Mouse (Mus musculus): ENCODE data around the gene Vmn1r200. TPM values are rescaled to one million over a fixed set of nuclear protein-coding genes. Genes with fewer than 3 reads are reported as not detected.
A peak's percentile ranks its signal among the peaks of the same experiment; 100 is the strongest.
"Not testable (repeated sequence)": the region's sequence is repeated elsewhere in the genome, so short reads cannot be mapped to it uniquely, and the experiment has no call there.

Vmn1r200 gene
- not detected in 2 replicates for polyA plus RNA-seq (2014; fragmentation: Nextera tagmentation; extraction: Ambion mirVana)

DNA sequence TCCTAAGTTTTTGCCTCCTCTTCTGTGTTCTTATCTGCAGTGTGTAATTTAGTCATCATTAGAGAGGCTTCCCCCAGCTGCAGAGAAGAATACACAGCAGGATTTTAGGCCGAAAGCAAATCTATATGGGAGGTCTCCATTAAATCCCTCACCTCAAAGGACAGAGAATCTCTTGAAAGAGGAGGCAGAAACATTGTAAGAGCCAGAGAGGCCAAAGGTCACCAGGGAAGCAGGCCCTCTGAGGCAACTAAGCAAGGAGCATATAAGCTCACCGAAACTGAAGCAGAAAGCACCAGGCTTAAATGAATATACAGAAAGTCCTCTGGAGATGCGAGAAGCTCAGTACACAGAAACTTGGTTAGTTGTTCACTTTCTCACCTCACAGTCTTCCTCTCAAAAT lies at the start of gene Vmn1r200:
Gene Vmn1r200, plus strand, starts transcription at position 301 of the 400 bp plus-strand sequence.
- no peak within 1 kb of the TSS for H3K4me3 ChIP-seq (ENCODE audit: low read depth, low read length)
- H3K27me3 ChIP-seq (ENCODE audit: insufficient read depth, low read length): no peaks in the 10 kb centered on the region
- H3K4me2 ChIP-seq: no peak within 1 kb of the TSS
- no peaks in the 10 kb centered on the region for H3K9me3 ChIP-seq (ENCODE audit: low read depth, low read length)
- WGBS: 64% methylated on average over 3 of the region's 3 CpGs
- H3K36me3 ChIP-seq (ENCODE audit: insufficient read depth): no peaks in the 10 kb centered on the region
- no peak for DNase-seq
- no peak for ATAC-seq (ENCODE audit: insufficient read depth)
- H3K9ac ChIP-seq: no peak within 1 kb of the TSS
- no peaks in the 10 kb centered on the region for H3K4me1 ChIP-seq (ENCODE audit: insufficient read depth)
- no peak for TF ChIP-seq CTCF (IDR thresholded peaks at IDR 0.05; ENCODE audit: low read depth)
- no peak within 1 kb of the TSS for H3K27ac ChIP-seq (ENCODE audit: low read depth)

DNA sequence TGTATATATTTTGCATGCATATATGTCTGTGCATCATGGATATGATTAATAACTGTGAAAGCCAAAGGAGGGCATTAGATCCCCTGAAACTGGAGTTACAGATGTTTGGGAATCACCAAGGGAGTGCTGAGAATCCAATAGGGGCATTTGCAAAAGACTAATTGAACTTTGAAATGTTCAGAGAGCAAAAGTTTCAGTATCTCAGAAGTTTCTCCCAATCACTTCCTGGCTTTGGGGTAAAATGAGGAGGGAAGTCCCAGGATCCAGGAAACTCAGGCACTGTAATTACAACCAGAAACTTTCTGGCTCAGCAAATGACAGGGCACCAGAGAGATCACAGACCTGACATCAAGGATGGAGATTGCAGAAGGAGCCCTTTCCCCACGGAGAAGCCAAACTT lies 40.1 kb upstream of the Vmn1r200 start, which contains the start of gene Vmn1r198:
Gene Vmn1r198, plus strand, starts transcription at position 301 of the 400 bp plus-strand sequence.
- ATAC-seq (ENCODE audit: insufficient read depth): no peak
- 26% methylated on average over 1 of the region's 1 CpGs for WGBS
- TF ChIP-seq CTCF (IDR thresholded peaks at IDR 0.05; ENCODE audit: low read depth): no peak

DNA sequence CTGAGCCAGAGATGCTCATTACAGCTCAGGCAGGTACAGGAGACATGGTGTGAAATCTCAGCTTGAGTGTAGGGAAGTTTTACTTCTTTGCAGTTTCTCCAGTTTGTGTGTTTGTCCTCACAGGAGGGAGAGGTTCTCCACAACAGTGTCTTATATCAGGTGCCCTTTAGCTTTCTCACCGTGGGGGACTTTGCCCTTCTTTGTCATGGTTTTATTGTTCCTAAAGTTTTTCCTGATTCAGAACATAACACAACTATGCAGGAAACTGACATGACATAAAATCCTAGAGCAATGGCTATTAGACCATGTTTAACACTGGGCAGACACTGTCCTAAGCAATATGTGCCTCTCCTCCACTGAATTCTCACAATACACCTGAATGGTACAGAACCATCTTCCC lies 39.4 kb upstream of the Vmn1r200 start:
- Histone ChIP-seq H3K4me2 (no peak overlapping the region), H3K4me1 (ENCODE audit: insufficient read depth) (no peaks in the 10 kb centered on the region), H3K4me3 (ENCODE audit: low read depth, low read length) (no peak overlapping the region), H3K27ac (ENCODE audit: low read depth) (no peak overlapping the region), H3K9me3 (ENCODE audit: low read depth, low read length) (no peaks in the 10 kb centered on the region), H3K9ac (no peak overlapping the region), H3K36me3 (ENCODE audit: insufficient read depth) (no peaks in the 10 kb centered on the region), H3K27me3 (ENCODE audit: insufficient read depth, low read length) (no peaks in the 10 kb centered on the region)
- ATAC-seq (ENCODE audit: insufficient read depth): no peak
- no peak for DNase-seq
- 77% methylated on average over 1 of the region's 1 CpGs for WGBS
- no peak for TF ChIP-seq CTCF (IDR thresholded peaks at IDR 0.05; ENCODE audit: low read depth)

More for the DNA sequence above, 40.1 kb upstream of the Vmn1r200 start, which contains the start of gene Vmn1r198:
- no peak within 1 kb of the TSS for H3K4me2 ChIP-seq
- no peak for DNase-seq
- no peaks in the 10 kb centered on the region for H3K27me3 ChIP-seq (ENCODE audit: insufficient read depth, low read length)
- no peaks in the 10 kb centered on the region for H3K9me3 ChIP-seq (ENCODE audit: low read depth, low read length)
- no peak within 1 kb of the TSS for H3K4me3 ChIP-seq (ENCODE audit: low read depth, low read length)
- H3K36me3 ChIP-seq (ENCODE audit: insufficient read depth): no peaks in the 10 kb centered on the region
- no peak within 1 kb of the TSS for H3K27ac ChIP-seq (ENCODE audit: low read depth)
- no peak within 1 kb of the TSS for H3K9ac ChIP-seq
- no peaks in the 10 kb centered on the region for H3K4me1 ChIP-seq (ENCODE audit: insufficient read depth)

DNA sequence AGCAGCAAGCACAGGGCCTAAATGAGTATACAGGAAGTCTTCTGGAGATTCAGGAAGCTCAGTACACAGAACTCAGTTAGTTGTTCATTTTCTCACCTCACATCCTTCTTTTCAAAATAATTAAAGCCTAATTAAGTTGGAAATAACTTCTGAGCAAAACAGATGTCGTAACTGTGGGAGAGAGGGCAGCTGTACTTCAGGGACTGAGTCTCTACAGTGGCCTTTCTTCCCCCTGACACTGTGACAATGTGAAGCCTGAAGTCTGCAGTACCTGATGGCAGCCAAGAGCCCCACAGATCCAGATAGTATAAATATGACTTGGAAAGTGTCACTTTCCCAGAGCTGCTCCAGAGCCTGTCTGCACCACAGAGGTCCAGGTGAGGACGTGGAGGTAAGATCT lies 10.7 kb upstream of the Vmn1r200 start, which contains the start of gene Vmn1r199:
Gene Vmn1r199, plus strand, starts transcription at position 301 of the 400 bp plus-strand sequence.
- 74% methylated on average over 2 of the region's 2 CpGs for WGBS

DNA sequence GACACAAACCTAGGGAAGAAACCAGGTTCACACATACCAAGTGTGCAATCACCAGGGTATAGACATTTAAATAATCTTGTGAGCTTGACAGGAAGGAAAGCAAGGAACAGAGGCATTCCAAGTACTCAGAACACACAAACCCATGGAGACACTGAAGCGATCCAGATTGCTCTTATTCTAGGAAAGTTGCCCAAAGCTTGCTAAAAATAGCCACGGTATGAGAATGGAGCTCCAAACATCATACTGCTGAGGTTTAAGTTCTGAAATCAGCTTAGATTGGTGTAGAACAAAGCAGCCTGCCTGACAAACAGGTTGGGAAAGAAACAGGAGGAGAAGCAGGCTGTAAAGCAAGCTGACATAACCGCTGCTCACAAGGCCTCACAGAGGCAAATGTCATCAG lies 9.0 kb upstream of the Vmn1r200 start:
- ATAC-seq (ENCODE audit: insufficient read depth): not testable (repeated sequence)

More for the DNA sequence above, 10.7 kb upstream of the Vmn1r200 start, which contains the start of gene Vmn1r199:
- Histone ChIP-seq H3K36me3 (ENCODE audit: insufficient read depth) (no peaks in the 10 kb centered on the region), H3K9ac (no peak within 1 kb of the TSS), H3K4me3 (ENCODE audit: low read depth, low read length) (no peak within 1 kb of the TSS), H3K27me3 (ENCODE audit: insufficient read depth, low read length) (no peaks in the 10 kb centered on the region), H3K4me2 (no peak within 1 kb of the TSS), H3K4me1 (ENCODE audit: insufficient read depth) (no peaks in the 10 kb centered on the region), H3K27ac (ENCODE audit: low read depth) (no peak within 1 kb of the TSS), H3K9me3 (ENCODE audit: low read depth, low read length) (no peaks in the 10 kb centered on the region)
- DNase-seq (no peak), ATAC-seq (ENCODE audit: insufficient read depth) (no peak)
- no peak for TF ChIP-seq CTCF (IDR thresholded peaks at IDR 0.05; ENCODE audit: low read depth)

DNA sequence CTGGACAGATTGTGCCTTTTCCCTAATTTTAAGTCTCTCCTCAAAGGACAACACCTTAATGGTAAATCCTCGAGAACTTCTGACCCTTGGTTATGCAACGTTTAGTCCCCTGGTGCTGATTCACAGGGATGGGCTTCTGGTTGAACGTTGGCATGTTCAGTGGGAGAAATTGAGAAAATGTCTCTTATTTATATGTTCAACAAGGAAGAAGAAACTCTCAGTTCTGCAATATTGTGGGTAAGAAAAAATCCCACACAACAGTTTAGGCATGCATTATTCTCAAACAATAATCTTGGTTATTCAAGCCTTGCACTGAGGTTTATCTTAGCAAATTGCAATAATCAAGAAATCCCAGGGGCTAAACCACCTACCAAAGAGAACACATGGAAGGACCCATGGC lies 6.8 kb upstream of the Vmn1r200 start:
- Histone ChIP-seq H3K9ac (no peak overlapping the region), H3K36me3 (ENCODE audit: insufficient read depth) (no peaks in the 10 kb centered on the region), H3K9me3 (ENCODE audit: low read depth, low read length) (no peaks in the 10 kb centered on the region), H3K4me3 (ENCODE audit: low read depth, low read length) (no peak overlapping the region), H3K4me1 (ENCODE audit: insufficient read depth) (no peaks in the 10 kb centered on the region), H3K4me2 (no peak overlapping the region), H3K27me3 (ENCODE audit: insufficient read depth, low read length) (no peaks in the 10 kb centered on the region), H3K27ac (ENCODE audit: low read depth) (no peak overlapping the region)
- TF ChIP-seq CTCF (IDR thresholded peaks at IDR 0.05; ENCODE audit: low read depth): no peak
- no peak for DNase-seq
- WGBS: 66% methylated on average over 3 of the region's 3 CpGs
- ATAC-seq (ENCODE audit: insufficient read depth): no peak

More for the DNA sequence above, 9.0 kb upstream of the Vmn1r200 start:
- not testable (repeated sequence) for H3K4me2 ChIP-seq; H3K4me3 ChIP-seq (ENCODE audit: low read depth, low read length); H3K4me1 ChIP-seq (ENCODE audit: insufficient read depth); H3K36me3 ChIP-seq (ENCODE audit: insufficient read depth); H3K9ac ChIP-seq; H3K27me3 ChIP-seq (ENCODE audit: insufficient read depth, low read length); H3K27ac ChIP-seq (ENCODE audit: low read depth); H3K9me3 ChIP-seq (ENCODE audit: low read depth, low read length)
- WGBS: 63% methylated on average over 3 of the region's 3 CpGs
- DNase-seq: peak; percentile 4

DNA sequence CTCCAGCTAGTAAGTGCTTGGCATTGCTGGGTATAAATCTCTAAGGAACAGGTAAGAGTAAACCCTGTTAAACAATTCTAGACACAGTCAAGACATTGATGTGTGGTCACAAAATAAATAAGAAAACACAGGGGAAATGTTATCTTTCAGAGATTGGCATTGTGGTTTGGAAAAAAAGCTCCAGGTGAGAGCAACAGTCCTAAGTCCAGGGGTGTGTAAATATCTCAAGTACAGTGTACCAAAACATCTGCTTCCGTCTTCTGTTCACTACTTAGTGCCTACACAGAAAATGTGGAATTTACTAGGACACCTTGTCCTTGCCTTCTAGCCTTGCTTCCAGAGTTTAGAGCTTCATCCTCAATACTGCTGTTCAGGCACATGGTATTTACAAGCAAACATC lies 3.1 kb upstream of the Vmn1r200 start:
- H3K36me3 ChIP-seq (ENCODE audit: insufficient read depth): no peaks in the 10 kb centered on the region
- WGBS: 71% methylated on average over 1 of the region's 1 CpGs
- H3K9ac ChIP-seq: no peak overlapping the region
- H3K4me3 ChIP-seq (ENCODE audit: low read depth, low read length): no peak overlapping the region
- H3K27me3 ChIP-seq (ENCODE audit: insufficient read depth, low read length): no peaks in the 10 kb centered on the region
- no peak for DNase-seq
- H3K4me2 ChIP-seq: no peak overlapping the region
- no peaks in the 10 kb centered on the region for H3K4me1 ChIP-seq (ENCODE audit: insufficient read depth)
- no peaks in the 10 kb centered on the region for H3K9me3 ChIP-seq (ENCODE audit: low read depth, low read length)
- no peak for TF ChIP-seq CTCF (IDR thresholded peaks at IDR 0.05; ENCODE audit: low read depth)
- H3K27ac ChIP-seq (ENCODE audit: low read depth): no peak overlapping the region
- ATAC-seq (ENCODE audit: insufficient read depth): no peak

DNA sequence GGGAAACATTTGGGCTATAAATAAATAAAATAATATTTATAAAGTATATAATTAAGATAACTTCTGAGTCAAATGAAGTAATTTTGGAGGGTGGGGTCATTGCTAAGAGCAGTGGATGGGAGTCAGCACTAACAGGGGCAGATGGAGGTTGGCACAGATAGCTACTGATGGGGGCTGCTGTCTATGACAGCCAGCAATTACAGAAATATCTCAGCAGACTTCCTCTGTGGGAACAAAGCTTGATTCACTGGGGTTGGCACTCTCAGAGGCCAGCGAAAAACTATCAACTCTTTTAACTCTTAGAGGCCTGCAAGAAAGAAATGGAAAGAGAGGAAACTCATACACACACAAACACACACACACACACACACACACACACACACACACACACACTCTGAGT lies 12.8 kb downstream of the Vmn1r200 start:
- H3K9ac ChIP-seq: no peak overlapping the region
- H3K36me3 ChIP-seq (ENCODE audit: insufficient read depth): no peaks in the 10 kb centered on the region
- no peaks in the 10 kb centered on the region for H3K9me3 ChIP-seq (ENCODE audit: low read depth, low read length)
- H3K4me2 ChIP-seq: no peak overlapping the region
- no peak overlapping the region for H3K27ac ChIP-seq (ENCODE audit: low read depth)
- H3K4me3 ChIP-seq (ENCODE audit: low read depth, low read length): no peak overlapping the region
- H3K27me3 ChIP-seq (ENCODE audit: insufficient read depth, low read length): no peaks in the 10 kb centered on the region
- no peak for TF ChIP-seq CTCF (IDR thresholded peaks at IDR 0.05; ENCODE audit: low read depth)
- 56% methylated on average over 1 of the region's 1 CpGs for WGBS
- no peak for DNase-seq
- no peaks in the 10 kb centered on the region for H3K4me1 ChIP-seq (ENCODE audit: insufficient read depth)
- no peak for ATAC-seq (ENCODE audit: insufficient read depth)

Other genes with a start within 250 kb of the Vmn1r200 start
- not detected in 2 replicates for gene Vmn1r191, start 206.4 kb upstream of the Vmn1r200 start, polyA plus RNA-seq (2014; fragmentation: Nextera tagmentation; extraction: Ambion mirVana)
- gene Vmn1r192, start 199.2 kb upstream of the Vmn1r200 start, polyA plus RNA-seq (2014; fragmentation: Nextera tagmentation; extraction: Ambion mirVana): not detected in 2 replicates
- not detected in 2 replicates for gene Vmn1r193, start 167.2 kb upstream of the Vmn1r200 start, polyA plus RNA-seq (2014; fragmentation: Nextera tagmentation; extraction: Ambion mirVana)
- gene Vmn1r194, start 146.2 kb upstream of the Vmn1r200 start, polyA plus RNA-seq (2014; fragmentation: Nextera tagmentation; extraction: Ambion mirVana): not detected in 2 replicates
- gene Vmn1r195, start 119.9 kb upstream of the Vmn1r200 start, polyA plus RNA-seq (2014; fragmentation: Nextera tagmentation; extraction: Ambion mirVana): not detected in 2 replicates
- gene Vmn1r196, start 100.5 kb upstream of the Vmn1r200 start, polyA plus RNA-seq (2014; fragmentation: Nextera tagmentation; extraction: Ambion mirVana): not detected in 2 replicates
- not detected in 2 replicates for gene Vmn1r197, start 65.8 kb upstream of the Vmn1r200 start, polyA plus RNA-seq (2014; fragmentation: Nextera tagmentation; extraction: Ambion mirVana)
- not detected in 2 replicates for gene Vmn1r198, start 40.0 kb upstream of the Vmn1r200 start, polyA plus RNA-seq (2014; fragmentation: Nextera tagmentation; extraction: Ambion mirVana)
- gene Vmn1r199, start 10.6 kb upstream of the Vmn1r200 start, polyA plus RNA-seq (2014; fragmentation: Nextera tagmentation; extraction: Ambion mirVana): not detected in 2 replicates
- gene Vmn1r201, start 81.5 kb downstream of the Vmn1r200 start, polyA plus RNA-seq (2014; fragmentation: Nextera tagmentation; extraction: Ambion mirVana): not detected in 2 replicates
- gene Vmn1r202, start 115.0 kb downstream of the Vmn1r200 start, polyA plus RNA-seq (2014; fragmentation: Nextera tagmentation; extraction: Ambion mirVana): not detected in 2 replicates
- gene Vmn1r203, start 127.7 kb downstream of the Vmn1r200 start, polyA plus RNA-seq (2014; fragmentation: Nextera tagmentation; extraction: Ambion mirVana): 0.03 TPM in 1 of 2 replicates, not detected in the other
- gene Vmn1r204, start 162.8 kb downstream of the Vmn1r200 start, polyA plus RNA-seq (2014; fragmentation: Nextera tagmentation; extraction: Ambion mirVana): not detected in 2 replicates
- not detected in 2 replicates for gene Vmn1r205, start 202.6 kb downstream of the Vmn1r200 start, polyA plus RNA-seq (2014; fragmentation: Nextera tagmentation; extraction: Ambion mirVana)
- gene Vmn1r206, start 233.9 kb downstream of the Vmn1r200 start, polyA plus RNA-seq (2014; fragmentation: Nextera tagmentation; extraction: Ambion mirVana): not detected in 2 replicates